Mouse (Mus musculus) hindlimb bud, embryonic 11.5 days (tissue): ENCODE measurements around the gene Larp1b.
A peak's percentile ranks its signal among the peaks of the same experiment; 100 is the strongest.

ENCODE experiments used
- DNase-seq: peaks from one replicate; pipeline ENCODE4 v3.0.0-alpha.2; 2012; ENCODE audit warnings: low read depth, low spot score; ENCODE audit errors: extremely low spot score

The Larp1b gene

DNA sequence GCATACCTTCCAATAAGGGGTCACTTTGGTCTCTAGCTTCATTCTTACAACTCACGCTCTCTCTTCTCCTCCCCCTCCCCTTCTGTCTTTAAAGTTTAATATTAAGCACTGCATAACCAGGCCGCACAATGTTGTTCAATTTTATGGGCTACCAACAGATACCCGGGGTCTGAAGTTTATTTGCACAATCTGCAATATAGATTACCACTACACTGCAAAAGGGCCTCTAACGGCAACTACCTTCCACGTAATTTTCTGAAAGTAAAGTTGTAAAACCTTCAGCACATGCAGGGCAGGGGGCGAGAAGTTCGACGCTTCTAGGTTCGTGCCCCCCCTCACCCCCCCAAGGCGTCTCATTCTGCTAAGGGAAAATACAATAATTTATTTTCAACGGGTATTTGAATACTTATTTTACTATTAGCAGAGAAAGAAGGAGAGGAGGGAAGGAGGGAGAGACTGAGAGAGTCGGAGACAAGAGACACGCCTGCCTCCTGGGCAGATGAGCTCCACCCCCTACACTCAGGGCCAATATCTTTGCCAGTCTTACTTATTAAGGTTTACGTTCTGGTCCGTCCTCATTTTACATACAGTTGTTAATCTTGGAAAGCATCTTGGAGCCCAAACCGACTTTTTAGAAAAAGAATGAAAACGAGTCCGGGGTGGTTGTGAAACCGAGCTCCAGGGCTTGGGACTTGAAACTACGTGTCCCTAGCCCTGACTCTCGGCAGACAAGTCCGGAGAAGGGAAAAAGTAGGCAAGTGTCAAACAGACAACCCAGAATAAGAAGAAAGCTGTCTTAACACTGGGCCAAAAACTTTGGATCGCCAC is 132.1 kb downstream of the Larp1b start:
- DNase-seq = peak; percentile 14

DNA sequence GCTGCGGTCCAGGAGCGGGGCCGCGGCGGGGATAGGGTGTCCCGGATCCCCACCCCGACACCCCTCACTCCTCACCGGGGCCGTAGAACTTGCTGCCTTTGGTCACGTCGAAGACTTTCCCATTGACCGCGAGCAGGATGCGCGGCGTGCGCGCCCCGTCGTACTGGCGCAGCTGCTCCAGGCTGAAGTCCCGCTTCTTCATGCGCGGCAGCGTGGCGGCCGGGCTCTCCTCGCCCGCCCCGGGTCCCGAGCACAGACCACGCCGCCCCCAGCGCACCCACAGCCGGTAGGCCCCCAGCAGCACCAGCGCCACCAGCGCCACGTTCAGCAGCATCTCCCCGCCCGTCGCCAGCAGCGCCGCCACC is 132.9 kb downstream of the Larp1b start:
- DNase-seq = no peak

GRCm38 (mm10) chr3:41082885-41083789 is 133.5 kb downstream of the Larp1b start, which contains the start of gene Pgrmc2:
Gene Pgrmc2 (minus strand): TSS chr3:41083046.
- DNase-seq = peak; percentile 74

GRCm38 (mm10) chr3:41083790-41084112 is 134.1 kb downstream of the Larp1b start:
- DNase-seq = no peak

- no peak for DNase-seq
Measured at GRCm38 (mm10) chr3:41084421-41084820, 134.8 kb downstream of the Larp1b start.

DNA sequence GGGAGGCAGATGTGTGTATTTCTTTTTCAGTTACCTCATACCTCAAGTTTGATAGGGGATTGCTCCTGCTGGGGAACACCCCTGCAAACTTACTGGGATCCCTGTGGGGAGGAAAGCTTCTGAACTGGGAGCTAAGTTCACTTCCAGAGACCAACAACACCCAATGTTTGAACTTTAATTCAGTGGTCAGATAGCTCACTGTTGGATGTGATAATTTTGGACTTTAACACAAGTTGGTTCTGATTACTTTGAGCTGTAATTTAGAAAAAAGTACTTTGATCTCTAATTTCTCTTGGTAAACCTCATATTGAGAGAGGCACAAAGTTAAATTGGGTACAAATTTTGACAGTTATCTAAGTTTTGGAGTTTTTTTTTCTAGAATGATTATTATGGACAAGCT is 137.4 kb downstream of the Larp1b start:
- no peak for DNase-seq
